Mouse (Mus musculus) ES-E14 (cell line): ENCODE measurements around the gene Asic3.

Experiments used
- CHD2 ChIP-seq: IDR thresholded peaks from 2 replicates; pipeline ENCODE4 v1.6.1; 2014; ENCODE audit warnings: mild to moderate bottlenecking, low read depth, low read length, inconsistent platforms
- ZC3H11A ChIP-seq: IDR thresholded peaks from 2 replicates; pipeline ENCODE4 v1.6.1; 2012; ENCODE audit warnings: low read depth, mild to moderate bottlenecking, inconsistent platforms, low read length, borderline replicate concordance
- ZNF384 ChIP-seq: IDR thresholded peaks from 2 replicates; pipeline ENCODE4 v1.6.1; 2012; ENCODE audit warnings: low read depth, low read length, inconsistent platforms

DNA sequence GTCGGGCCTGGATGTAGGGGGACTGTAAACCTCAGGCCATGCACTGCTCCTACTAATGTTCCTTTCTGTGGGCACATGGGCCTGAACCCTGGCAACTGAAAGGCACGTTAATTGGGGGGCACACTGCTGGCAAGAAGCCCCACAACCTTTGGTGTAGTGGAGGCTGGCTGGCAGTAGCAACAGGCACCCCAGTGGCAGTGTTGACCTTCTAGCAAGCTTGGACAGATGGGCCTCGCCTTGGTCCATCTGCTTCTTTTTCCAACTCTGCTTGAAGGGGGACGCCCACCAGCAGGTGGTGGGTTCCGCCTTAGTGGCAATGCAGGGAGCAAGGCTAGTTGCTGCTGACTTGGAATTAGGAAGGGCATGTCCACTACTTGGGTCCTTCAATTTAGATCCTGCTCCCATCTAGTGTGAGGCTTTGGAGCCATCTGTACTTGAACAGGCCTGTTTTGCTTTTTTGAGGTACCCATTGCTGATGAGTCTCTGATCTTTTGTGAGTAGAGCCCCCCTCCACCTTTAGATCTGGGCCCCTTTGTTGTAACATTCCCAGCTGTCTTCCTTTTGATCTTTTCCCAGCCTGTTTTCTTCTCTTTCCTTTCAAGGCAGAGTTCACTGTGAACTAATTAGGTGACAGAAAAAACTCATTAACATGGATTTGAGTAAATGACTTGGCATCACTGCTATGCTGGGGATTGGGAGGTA, 40.2 kb downstream of the Asic3 start:
- TF ChIP-seq ZNF384 (no peak), ZC3H11A (no peak), CHD2 (no peak)
